Mouse (Mus musculus): ENCODE measurements at regions not wholly inside any gene's neighbourhood (a gene's known extent, or its start where the extent isn't known, plus 50 kb on each side); places are given as distances from the start of the nearest gene placed in this dataset.

GRCm38 (mm10) chr1:60823006-60823665 lies 63.7 kb upstream of the Ctla4 start:
- DNase-seq: peak; percentile 32 to 35

- DNase-seq: no peak
These were observed 62.3 kb upstream of the Ctla4 start for GRCm38 (mm10) chr1:60824218-60825125.

- DNase-seq: no peak
These were observed 61.3 kb upstream of the Ctla4 start for GRCm38 (mm10) chr1:60825256-60826186.

GRCm38 (mm10) chr1:60826981-60827380 lies 59.8 kb upstream of the Ctla4 start:
- DNase-seq: no peak

- DNase-seq: no peak
These were observed 58.6 kb upstream of the Ctla4 start for GRCm38 (mm10) chr1:60828152-60828551.

GRCm38 (mm10) chr1:60829849-60830248 lies 57.0 kb upstream of the Ctla4 start:
- DNase-seq: no peak

- no peak for DNase-seq
These were observed 53.1 kb upstream of the Ctla4 start for GRCm38 (mm10) chr1:60833668-60834067.

Measured in cerebellum, postnatal 36 days (tissue).